Mouse (Mus musculus): ENCODE results near the gene Cfap58. TPM values are rescaled to one million over a fixed set of nuclear protein-coding genes. Genes with fewer than 3 reads are reported as not detected.
A peak's percentile ranks its signal among the peaks of the same experiment; 100 is the strongest.

Gene Cfap58
- polyA plus RNA-seq, 1 experiment from 2014 or later, result not detected

GRCm38 (mm10) chr19:47935530-47935929 is 1.9 kb upstream of the Cfap58 start:
- Histone ChIP-seq H3K9me3 (replicated peaks) (no peaks in the 10 kb centered on the region; the same call in 1 of the 2 replicates), H3K36me3 (no peaks in the 10 kb centered on the region), H3K4me2 (no peak overlapping the region), H3K9ac (no peak overlapping the region), H3K4me1 (replicated peaks) (peaks cover 10% of the 10 kb centered on the region), H3K27ac (ENCODE audit: poor library complexity, severe bottlenecking) (no peak overlapping the region), H3K4me3 (no peak overlapping the region), H3K27me3 (replicated peaks) (peaks cover 20% of the 10 kb centered on the region)
- 72% methylated on average over 6 of the region's 6 CpGs for WGBS
- no peak for ATAC-seq (ENCODE audit: insufficient number of reproducible peaks, low FRiP score)

GRCm38 (mm10) chr19:47936490-47936889 is 985 bp upstream of the Cfap58 start:
- Histone ChIP-seq H3K27ac (ENCODE audit: poor library complexity, severe bottlenecking) (no peak overlapping the region), H3K4me1 (replicated peaks) (peaks cover 10% of the 10 kb centered on the region), H3K4me3 (no peak overlapping the region), H3K36me3 (no peaks in the 10 kb centered on the region), H3K9ac (no peak overlapping the region), H3K4me2 (no peak overlapping the region), H3K27me3 (replicated peaks) (peaks cover 26% of the 10 kb centered on the region), H3K9me3 (replicated peaks) (no peaks in the 10 kb centered on the region; the same call in 1 of the 2 replicates)
- no peak for ATAC-seq (ENCODE audit: insufficient number of reproducible peaks, low FRiP score)
- 89% methylated on average over 11 of the region's 11 CpGs for WGBS

GRCm38 (mm10) chr19:47936938-47937337 is 537 bp upstream of the Cfap58 start:
- WGBS, result 68% methylated on average over 9 of the region's 9 CpGs
- H3K27me3 ChIP-seq (replicated peaks), result peaks cover 28% of the 10 kb centered on the region
- H3K4me2 ChIP-seq, result peak overlapping the region; percentile 82
- H3K9me3 ChIP-seq (replicated peaks), result no peaks in the 10 kb centered on the region; the same call in 1 of the 2 replicates
- H3K4me3 ChIP-seq, result peak overlapping the region; percentile 43; the same call in 1 of the 2 replicates
- no peaks in the 10 kb centered on the region for H3K36me3 ChIP-seq
- H3K27ac ChIP-seq (ENCODE audit: poor library complexity, severe bottlenecking), result no peak overlapping the region
- no peak overlapping the region for H3K9ac ChIP-seq
- no peak for ATAC-seq (ENCODE audit: insufficient number of reproducible peaks, low FRiP score)
- peaks cover 10% of the 10 kb centered on the region for H3K4me1 ChIP-seq (replicated peaks)

- H3K27me3 ChIP-seq (replicated peaks), result peaks cover 28% of the 10 kb centered on the region
- ATAC-seq (ENCODE audit: insufficient number of reproducible peaks, low FRiP score), result no peak
- 76% methylated on average over 6 of the region's 6 CpGs for WGBS
Observed at GRCm38 (mm10) chr19:47939361-47939760, 1.9 kb downstream of the Cfap58 start.

GRCm38 (mm10) chr19:47946821-47947465 is 9.5 kb downstream of the Cfap58 start:
- WGBS, result 45% methylated on average over 23 of the region's 23 CpGs
- H3K27me3 ChIP-seq (replicated peaks), result peaks cover 16% of the 10 kb centered on the region; the same call in 1 of the 2 replicates
- no peak overlapping the region for H3K4me3 ChIP-seq
- no peaks in the 10 kb centered on the region for H3K36me3 ChIP-seq
- H3K4me2 ChIP-seq, result peak overlapping the region; percentile 42
- H3K4me1 ChIP-seq (replicated peaks), result no peaks in the 10 kb centered on the region
- no peak overlapping the region for H3K27ac ChIP-seq (ENCODE audit: poor library complexity, severe bottlenecking)
- ATAC-seq (ENCODE audit: insufficient number of reproducible peaks, low FRiP score), result no peak
- H3K9me3 ChIP-seq (replicated peaks), result no peaks in the 10 kb centered on the region
- H3K9ac ChIP-seq, result no peak overlapping the region

More at GRCm38 (mm10) chr19:47939361-47939760, 1.9 kb downstream of the Cfap58 start:
- no peaks in the 10 kb centered on the region for H3K36me3 ChIP-seq
- H3K4me3 ChIP-seq, result no peak overlapping the region
- H3K4me2 ChIP-seq, result no peak overlapping the region
- no peaks in the 10 kb centered on the region for H3K9me3 ChIP-seq (replicated peaks)
- H3K27ac ChIP-seq (ENCODE audit: poor library complexity, severe bottlenecking), result no peak overlapping the region
- H3K9ac ChIP-seq, result no peak overlapping the region
- H3K4me1 ChIP-seq (replicated peaks), result peaks cover 10% of the 10 kb centered on the region

GRCm38 (mm10) chr19:47950946-47951345 is 13.5 kb downstream of the Cfap58 start:
- Histone ChIP-seq H3K4me1 (replicated peaks) (no peaks in the 10 kb centered on the region), H3K9ac (no peak overlapping the region), H3K4me2 (no peak overlapping the region), H3K9me3 (replicated peaks) (no peaks in the 10 kb centered on the region), H3K36me3 (no peaks in the 10 kb centered on the region), H3K27ac (ENCODE audit: poor library complexity, severe bottlenecking) (no peak overlapping the region), H3K4me3 (no peak overlapping the region), H3K27me3 (replicated peaks) (peaks cover 7% of the 10 kb centered on the region; the same call in 1 of the 2 replicates)
- no peak for ATAC-seq (ENCODE audit: insufficient number of reproducible peaks, low FRiP score)
- WGBS, result 76% methylated on average over 7 of the region's 7 CpGs

- Histone ChIP-seq H3K4me2 (no peak overlapping the region), H3K9ac (no peak overlapping the region), H3K4me1 (replicated peaks) (no peaks in the 10 kb centered on the region), H3K27ac (ENCODE audit: poor library complexity, severe bottlenecking) (no peak overlapping the region), H3K4me3 (no peak overlapping the region), H3K27me3 (replicated peaks) (peaks cover 4% of the 10 kb centered on the region; the same call in 1 of the 2 replicates), H3K36me3 (no peaks in the 10 kb centered on the region), H3K9me3 (replicated peaks) (no peaks in the 10 kb centered on the region)
- ATAC-seq (ENCODE audit: insufficient number of reproducible peaks, low FRiP score), result no peak
- 81% methylated on average over 9 of the region's 9 CpGs for WGBS
Observed at GRCm38 (mm10) chr19:47953169-47953568, 15.7 kb downstream of the Cfap58 start.

- WGBS, result 64% methylated on average over 13 of the region's 13 CpGs
- Histone ChIP-seq H3K27ac (ENCODE audit: poor library complexity, severe bottlenecking) (no peak overlapping the region), H3K9ac (no peak overlapping the region), H3K9me3 (replicated peaks) (no peaks in the 10 kb centered on the region), H3K36me3 (no peaks in the 10 kb centered on the region), H3K4me3 (no peak overlapping the region), H3K4me2 (no peak overlapping the region), H3K4me1 (replicated peaks) (no peaks in the 10 kb centered on the region), H3K27me3 (replicated peaks) (no peaks in the 10 kb centered on the region; the same call in 1 of the 2 replicates)
- ATAC-seq (ENCODE audit: insufficient number of reproducible peaks, low FRiP score), result no peak
Observed at GRCm38 (mm10) chr19:47958181-47958580, 20.7 kb downstream of the Cfap58 start.

- Histone ChIP-seq H3K4me3 (no peak overlapping the region), H3K4me2 (no peak overlapping the region), H3K36me3 (no peaks in the 10 kb centered on the region), H3K27ac (ENCODE audit: poor library complexity, severe bottlenecking) (no peak overlapping the region), H3K9me3 (replicated peaks) (no peaks in the 10 kb centered on the region), H3K27me3 (replicated peaks) (peaks cover 3% of the 10 kb centered on the region; the same call in 1 of the 2 replicates), H3K4me1 (replicated peaks) (no peaks in the 10 kb centered on the region), H3K9ac (no peak overlapping the region)
- WGBS, result 72% methylated on average over 17 of the region's 17 CpGs
- ATAC-seq (ENCODE audit: insufficient number of reproducible peaks, low FRiP score), result no peak
Observed at GRCm38 (mm10) chr19:47968993-47969659, 31.7 kb downstream of the Cfap58 start.

GRCm38 (mm10) chr19:47971066-47971465 is 33.6 kb downstream of the Cfap58 start:
- Histone ChIP-seq H3K4me1 (replicated peaks) (no peaks in the 10 kb centered on the region), H3K4me3 (no peak overlapping the region), H3K27me3 (replicated peaks) (peaks cover 2% of the 10 kb centered on the region; the same call in 1 of the 2 replicates), H3K4me2 (no peak overlapping the region), H3K36me3 (no peaks in the 10 kb centered on the region), H3K9ac (no peak overlapping the region), H3K9me3 (replicated peaks) (no peaks in the 10 kb centered on the region), H3K27ac (ENCODE audit: poor library complexity, severe bottlenecking) (no peak overlapping the region)
- WGBS, result 85% methylated on average over 8 of the region's 8 CpGs
- no peak for ATAC-seq (ENCODE audit: insufficient number of reproducible peaks, low FRiP score)

GRCm38 (mm10) chr19:47978109-47978701 is 40.7 kb downstream of the Cfap58 start:
- no peak overlapping the region for H3K27ac ChIP-seq (ENCODE audit: poor library complexity, severe bottlenecking)
- H3K9ac ChIP-seq, result no peak overlapping the region
- WGBS, result 61% methylated on average over 15 of the region's 15 CpGs
- no peak for ATAC-seq (ENCODE audit: insufficient number of reproducible peaks, low FRiP score)
- H3K9me3 ChIP-seq (replicated peaks), result no peaks in the 10 kb centered on the region
- H3K4me3 ChIP-seq, result no peak overlapping the region
- H3K4me2 ChIP-seq, result no peak overlapping the region
- peaks cover 5% of the 10 kb centered on the region; the same call in 1 of the 2 replicates for H3K27me3 ChIP-seq (replicated peaks)
- no peaks in the 10 kb centered on the region for H3K4me1 ChIP-seq (replicated peaks)
- H3K36me3 ChIP-seq, result no peaks in the 10 kb centered on the region

Measured in heart, embryonic 12.5 days (tissue).